Mouse (Mus musculus) inflammation-experienced regulatory T-cells, adult 16 weeks (primary cell): ENCODE data around the gene Gm20855. TPM values are rescaled to one million over a fixed set of nuclear protein-coding genes. Genes with fewer than 3 reads are reported as not detected.

ENCODE experiments used
- polyA plus RNA-seq: library from polyadenylated mRNA; unstranded; fragments of 100-300 nt; shearing (Covaris generic); gene quantifications from one replicate; pipeline ENCODE4 v1.2.1, GENCODE M21; 2017

The Gm20855 gene
- not detected for polyA plus RNA-seq

DNA sequence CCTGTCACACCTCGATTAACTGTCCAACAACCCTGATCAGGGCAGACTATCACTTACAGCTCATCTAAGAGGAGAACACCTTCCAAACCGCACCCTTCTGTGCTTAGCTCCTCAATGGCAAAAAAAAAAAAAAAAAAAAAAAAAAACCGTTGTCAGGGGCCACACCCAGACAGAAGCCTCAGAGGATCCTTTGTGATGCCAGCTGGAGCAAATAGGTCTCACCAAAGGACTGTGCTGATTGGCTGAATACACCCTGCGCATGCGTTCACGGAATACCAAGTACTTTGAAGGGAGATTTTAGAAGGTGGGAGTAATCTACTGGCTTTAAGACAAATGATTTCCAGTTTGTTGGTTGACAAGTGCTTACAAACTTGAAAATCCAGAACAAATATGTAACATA is at the start of gene Gm20855:
Gene Gm20855, minus strand, starts transcription at position 101 of the 400 bp plus-strand sequence.

